Mouse (Mus musculus): ENCODE measurements around the gene Kctd12. TPM values are rescaled to one million over a fixed set of nuclear protein-coding genes. Genes with fewer than 3 reads are reported as not detected.

Gene Kctd12
- 10 to 100 TPM; 82.4 to 86.7 TPM for total RNA-seq (2021)

GRCm38 (mm10) chr14:102982627-102983540 is at the start of gene Kctd12:
Gene Kctd12, minus strand, starts transcription at chr14:102982637.
- intact Hi-C loops (cut with DNase I): loop anchor here (2.0 to 5.0 kb wide), 4 partner anchors 176 to 1036 kb away; no protein-coding TSS in a partner anchor
- DNase-seq: peak; percentile 81

- DNase-seq: no peak
- intact Hi-C loops (cut with DNase I): no loop called here
These were observed 46.8 kb upstream of the Kctd12 start for GRCm38 (mm10) chr14:103029203-103029602.

GRCm38 (mm10) chr14:103020046-103020445 is 37.6 kb upstream of the Kctd12 start:
- peak; percentile 30 for DNase-seq
- intact Hi-C loops (cut with DNase I): no loop called here

- intact Hi-C loops (cut with DNase I): loop anchor here (5.0 to 10.0 kb wide), 2 partner anchors 68 to 520 kb away; no protein-coding TSS in a partner anchor
These were observed 34.6 kb upstream of the Kctd12 start for GRCm38 (mm10) chr14:103017009-103017408.

GRCm38 (mm10) chr14:103012563-103013150 is 30.2 kb upstream of the Kctd12 start:
- peak; percentile 58 for DNase-seq
- intact Hi-C loops (cut with DNase I): loop anchor here (10.0 kb wide), 1 partner anchor 72 kb away; no protein-coding TSS in a partner anchor

More at GRCm38 (mm10) chr14:103017009-103017408, 34.6 kb upstream of the Kctd12 start:
- DNase-seq: no peak

- intact Hi-C loops (cut with DNase I): loop anchor here (10.0 kb wide), 1 partner anchor 73 kb away; no protein-coding TSS in a partner anchor
- peak; percentile 36 for DNase-seq
These were observed 29.3 kb upstream of the Kctd12 start for GRCm38 (mm10) chr14:103011782-103012181.

GRCm38 (mm10) chr14:103007737-103008136 is 25.3 kb upstream of the Kctd12 start:
- intact Hi-C loops (cut with DNase I): no loop called here
- DNase-seq: no peak

- DNase-seq: peak; percentile 74
- intact Hi-C loops (cut with DNase I): no loop called here
These were observed 12.5 kb upstream of the Kctd12 start for GRCm38 (mm10) chr14:102994662-102995561.

GRCm38 (mm10) chr14:102990765-102991164 is 8.3 kb upstream of the Kctd12 start:
- intact Hi-C loops (cut with DNase I): no loop called here
- DNase-seq: peak; percentile 23

- DNase-seq: no peak
- intact Hi-C loops (cut with DNase I): no loop called here
These were observed 7.4 kb upstream of the Kctd12 start for GRCm38 (mm10) chr14:102989866-102990265.

GRCm38 (mm10) chr14:102989254-102989653 is 6.8 kb upstream of the Kctd12 start:
- DNase-seq: no peak
- intact Hi-C loops (cut with DNase I): no loop called here

- DNase-seq: no peak
- intact Hi-C loops (cut with DNase I): no loop called here
These were observed 5.2 kb upstream of the Kctd12 start for GRCm38 (mm10) chr14:102987626-102988025.

- intact Hi-C loops (cut with DNase I): loop anchor here (2.0 to 5.0 kb wide), 4 partner anchors 176 to 1037 kb away; no protein-coding TSS in a partner anchor
- no peak for DNase-seq
These were observed 1.2 kb upstream of the Kctd12 start for GRCm38 (mm10) chr14:102983686-102984085.

GRCm38 (mm10) chr14:102982016-102982626 is 316 bp downstream of the Kctd12 start:
- intact Hi-C loops (cut with DNase I): loop anchor here (2.0 to 5.0 kb wide), 4 partner anchors 175 to 1035 kb away; no protein-coding TSS in a partner anchor
- peak; percentile 41 for DNase-seq

GRCm38 (mm10) chr14:102981441-102982015 is 909 bp downstream of the Kctd12 start:
- peak; percentile 81 for DNase-seq
- intact Hi-C loops (cut with DNase I): loop anchor here (2.0 to 5.0 kb wide), 5 partner anchors 174 to 1035 kb away; no protein-coding TSS in a partner anchor

GRCm38 (mm10) chr14:102980986-102981385 is 1.5 kb downstream of the Kctd12 start:
- intact Hi-C loops (cut with DNase I): loop anchor here (2.0 to 5.0 kb wide), 4 partner anchors 174 to 798 kb away; no protein-coding TSS in a partner anchor
- DNase-seq: no peak

- DNase-seq: peak; percentile 61
- intact Hi-C loops (cut with DNase I): loop anchor here (2.0 to 5.0 kb wide), 4 partner anchors 173 to 798 kb away; no protein-coding TSS in a partner anchor
These were observed 2.0 kb downstream of the Kctd12 start for GRCm38 (mm10) chr14:102980481-102980880.

GRCm38 (mm10) chr14:102979831-102980230 is 2.6 kb downstream of the Kctd12 start:
- intact Hi-C loops (cut with DNase I): loop anchor here (2.0 to 5.0 kb wide), 4 partner anchors 173 to 797 kb away; no protein-coding TSS in a partner anchor
- no peak for DNase-seq

- DNase-seq: no peak
- intact Hi-C loops (cut with DNase I): no loop called here
These were observed 6.6 kb downstream of the Kctd12 start for GRCm38 (mm10) chr14:102975865-102976264.
